Mouse (Mus musculus) heart, postnatal 0 days (tissue): ENCODE data around the gene Ap4b1. TPM values are rescaled to one million over a fixed set of nuclear protein-coding genes. Genes with fewer than 3 reads are reported as not detected.

Source experiments
- ATAC-seq: fragments of 200-750 bp; cut with Nextera tagmentation; 2 replicates; pipeline ENCODE4 v1.8.0; 2017; ENCODE audit warnings: low read depth, moderate number of reproducible peaks, moderate library complexity; ENCODE audit not compliant: insufficient read depth
- DNase-seq: peaks from one replicate; pipeline ENCODE4 v3.0.0-alpha.2; 2016; ENCODE audit warnings: low spot score
- H3K27ac ChIP-seq: fragments of 300-500 bp; sonication (generic); 2 replicates; pipeline ENCODE4 v1.5.1; 2014; ENCODE audit warnings: low read depth, mild to moderate bottlenecking
- H3K27me3 ChIP-seq: fragments of 300-500 bp; sonication (generic); 2 replicates; pipeline ENCODE4 v1.6.1; 2014; ENCODE audit warnings: low read length, mixed read lengths; ENCODE audit not compliant: control insufficient read depth, insufficient read depth
- H3K36me3 ChIP-seq: fragments of 300-500 bp; sonication (generic); replicated peaks from 2 replicates; pipeline ENCODE4 v1.6.1; 2014; ENCODE audit warnings: low read length, mixed read lengths; ENCODE audit not compliant: control insufficient read depth, insufficient read depth
- H3K4me1 ChIP-seq: fragments of 300-500 bp; sonication (generic); 2 replicates; pipeline ENCODE4 v1.6.1; 2014; ENCODE audit warnings: antibody characterized with exemption; ENCODE audit not compliant: control insufficient read depth, insufficient read depth
- H3K4me2 ChIP-seq: fragments of 300-500 bp; sonication (generic); 2 replicates; pipeline ENCODE4 v1.6.1; 2014; ENCODE audit warnings: low read depth, mild to moderate bottlenecking, low read length, moderate library complexity
- H3K4me3 ChIP-seq: fragments of 300-500 bp; sonication (generic); 2 replicates; pipeline ENCODE4 v1.5.1; 2014; ENCODE audit warnings: low read depth, low read length
- H3K9ac ChIP-seq: fragments of 300-500 bp; sonication (generic); replicated peaks from 2 replicates; pipeline ENCODE4 v1.6.1; 2014; ENCODE audit warnings: low read depth, low read length, mixed read lengths
- H3K9me3 ChIP-seq: fragments of 300-500 bp; sonication (generic); replicated peaks from 2 replicates; pipeline ENCODE4 v1.6.1; 2016; ENCODE audit warnings: low read length; ENCODE audit not compliant: control insufficient read depth
- CTCF ChIP-seq: IDR thresholded peaks from 2 replicates; pipeline ENCODE4 v1.5.1; 2016; ENCODE audit warnings: antibody characterized with exemption, control low read depth, low read depth
- EP300 ChIP-seq: IDR thresholded peaks from 2 replicates; pipeline ENCODE4 v1.6.1; 2016; ENCODE audit warnings: antibody characterized with exemption, low read depth
- WGBS: fragments of 180-500 bp; shearing (Covaris S2); extraction: QIAGEN DNeasy Blood & Tissue Kit; methylation state at CpG from one replicate; pipeline ENCODE4 v1.1.7; 2014; 5-methylcytosine and 5-hydroxymethylcytosine counted together
- polyA plus RNA-seq: library from polyadenylated mRNA; unstranded; fragments of >200 nt; fragmentation: Nextera tagmentation; extraction: Ambion mirVana; gene quantifications from 2 replicates; pipeline ENCODE4 v1.2.1, GENCODE M21; 2015
- total RNA-seq: library from RNA; depleted of rRNA; stranded (reverse); fragments of >200 nt; gene quantifications from 2 replicates; pipeline ENCODE4 v1.2.3, GENCODE M21; 2014; ENCODE audit warnings: low replicate concordance

Ap4b1 gene
- total and polyA plus RNA-seq, 2 experiments from 2014 or later, result 14.5 to 38.1 TPM

- ATAC-seq, result no peak
- no peaks in the 10 kb centered on the region for H3K36me3 ChIP-seq
Measured at GRCm38 (mm10) chr3:103857036-103857805, 47.9 kb downstream of the Ap4b1 start.

GRCm38 (mm10) chr3:103857977-103858563 is 48.8 kb downstream of the Ap4b1 start:
- ATAC-seq, result no peak

More at GRCm38 (mm10) chr3:103857036-103857805, 47.9 kb downstream of the Ap4b1 start:
- 82% methylated on average over 7 of the region's 7 CpGs for WGBS
- H3K27me3 ChIP-seq, result no peaks in the 10 kb centered on the region
- peak overlapping the region; percentile 0; the same call in 1 of the 2 replicates for H3K27ac ChIP-seq
- H3K9me3 ChIP-seq, result no peaks in the 10 kb centered on the region
- DNase-seq, result no peak
- H3K4me2 ChIP-seq, result no peak overlapping the region
- H3K9ac ChIP-seq, result no peak overlapping the region
- no peak for TF ChIP-seq CTCF
- TF ChIP-seq EP300, result no peak
- H3K4me1 ChIP-seq, result 0 out of 2 replicates have a peak, but pooled peaks cover 4% of the 10 kb centered on the region
- no peak overlapping the region for H3K4me3 ChIP-seq

GRCm38 (mm10) chr3:103858881-103859801 is 49.8 kb downstream of the Ap4b1 start, which contains the start of gene Ptpn22:
TSS of gene Ptpn22 (plus strand) at chr3:103859795.
- no peak for TF ChIP-seq EP300
- TF ChIP-seq CTCF, result no peak
- Histone ChIP-seq H3K4me3 (peak within 1 kb of the TSS; percentile 5; the same call in 1 of the 2 replicates), H3K9me3 (no peaks in the 10 kb centered on the region), H3K4me2 (peak within 1 kb of the TSS; percentile 34; the same call in 1 of the 2 replicates), H3K4me1 (0 out of 2 replicates have a peak, but pooled peaks cover 4% of the 10 kb centered on the region), H3K36me3 (no peaks in the 10 kb centered on the region), H3K27ac (peak within 1 kb of the TSS; percentile 67; the same call in 1 of the 2 replicates), H3K27me3 (no peaks in the 10 kb centered on the region), H3K9ac (no peak within 1 kb of the TSS)
- whole genome bisulfite sequencing, result 65% methylated on average over 12 of the region's 12 CpGs
- DNase-seq (no peak), ATAC-seq (no peak)

More at GRCm38 (mm10) chr3:103857977-103858563, 48.8 kb downstream of the Ap4b1 start:
- no peaks in the 10 kb centered on the region for H3K36me3 ChIP-seq
- no peak overlapping the region for H3K4me2 ChIP-seq
- TF ChIP-seq CTCF, result no peak
- TF ChIP-seq EP300, result no peak
- DNase-seq, result no peak
- H3K27ac ChIP-seq, result peak overlapping the region; percentile 0; the same call in 1 of the 2 replicates
- H3K9ac ChIP-seq, result no peak overlapping the region
- H3K27me3 ChIP-seq, result no peaks in the 10 kb centered on the region
- H3K9me3 ChIP-seq, result no peaks in the 10 kb centered on the region
- 0 out of 2 replicates have a peak, but pooled peaks cover 4% of the 10 kb centered on the region for H3K4me1 ChIP-seq
- H3K4me3 ChIP-seq, result no peak overlapping the region
- 73% methylated on average over 6 of the region's 6 CpGs for WGBS

- H3K4me1 ChIP-seq, result 0 out of 2 replicates have a peak, but pooled peaks cover 4% of the 10 kb centered on the region
- H3K9ac ChIP-seq, result no peak overlapping the region
- peak; percentile 39 for DNase-seq
- H3K4me2 ChIP-seq, result peak overlapping the region; percentile 34; the same call in 1 of the 2 replicates
- no peaks in the 10 kb centered on the region for H3K36me3 ChIP-seq
- no peaks in the 10 kb centered on the region for H3K9me3 ChIP-seq
- peak; percentile 39 for ATAC-seq
- peak overlapping the region; percentile 5; the same call in 1 of the 2 replicates for H3K4me3 ChIP-seq
- peak overlapping the region; percentile 67; the same call in 1 of the 2 replicates for H3K27ac ChIP-seq
- WGBS, result 54% methylated on average over 6 of the region's 6 CpGs
- TF ChIP-seq EP300 (no peak), CTCF (no peak)
- H3K27me3 ChIP-seq, result no peaks in the 10 kb centered on the region
Measured at GRCm38 (mm10) chr3:103859851-103860391, 50.6 kb downstream of the Ap4b1 start.
